Mouse (Mus musculus): ENCODE measurements at regions not wholly inside any gene's neighbourhood (a gene's known extent, or its start where the extent isn't known, plus 50 kb on each side); places are given as distances from the start of the nearest gene placed in this dataset.
A peak's percentile ranks its signal among the peaks of the same experiment; 100 is the strongest.

GRCm38 (mm10) chrX:10647332-10647731 is 67.5 kb upstream of the Mid1ip1 start:
- Histone ChIP-seq H3K9me3 (replicated peaks; ENCODE audit: low read length) (no peaks in the 10 kb centered on the region), H3K79me2 (replicated peaks; ENCODE audit: control insufficient read depth, extremely low read depth, insufficient read depth, poor library complexity, severe bottlenecking) (no peaks in the 10 kb centered on the region), H3K4me2 (ENCODE audit: insufficient read depth, low read depth, poor library complexity, severe bottlenecking) (no peak overlapping the region), H3K9ac (ENCODE audit: insufficient read depth, low read depth) (no peak overlapping the region), H3K36me3 (replicated peaks in 1 of 2; ENCODE audit: control insufficient read depth in 1 of 2, insufficient read depth in 1 of 2, low read length in 1 of 2) (no peaks in the 10 kb centered on the region), H3K27me3 (replicated peaks) (no peaks in the 10 kb centered on the region), H3K27ac (ENCODE audit: insufficient read depth, low read depth) (no peak overlapping the region), H3K4me1 (ENCODE audit: control insufficient read depth in 1 of 2, insufficient read depth in 2 of 2) (no peaks in the 10 kb centered on the region), H3K4me3 (replicated peaks in 1 of 3; ENCODE audit: low read depth in 2 of 3, low read length in 2 of 3, poor library complexity in 1 of 3) (no peak overlapping the region)
- in situ Hi-C loops (cut with MboI; ENCODE audit: low pct_ligation_motif_present, low pct_unique_long_range_greater_than_20kb, low sequenced_read_pairs), result no loop called here
- dilution Hi-C loops (cut with MboI; ENCODE audit: extremely low pct_ligation_motif_present, extremely low pct_unique_long_range_greater_than_20kb, low sequenced_read_pairs), result no loop called here
- no peak for TF ChIP-seq ZNF384 (IDR thresholded peaks at IDR 0.05; ENCODE audit: low read depth, low read length)
- TF ChIP-seq IRF4 (IDR thresholded peaks at IDR 0.05; ENCODE audit: low read depth, low read length), result no peak
- no peak for TF ChIP-seq SMC3 (IDR thresholded peaks at IDR 0.05; ENCODE audit: low read depth, low read length)
- TF ChIP-seq MAZ (IDR thresholded peaks at IDR 0.05; ENCODE audit: low read depth, low read length), result no peak
- TF ChIP-seq KAT2A (IDR thresholded peaks at IDR 0.05; ENCODE audit: insufficient replicate concordance, low read length), result no peak
- TF ChIP-seq GABPA (IDR thresholded peaks at IDR 0.05; ENCODE audit: insufficient replicate concordance, low read depth, low read length), result no peak
- TF ChIP-seq TBP (conservative IDR thresholded peaks at IDR 0.05; ENCODE audit: low read depth, low read length), result no peak
- no peak for TF ChIP-seq POLR2A (IDR thresholded peaks at IDR 0.05; ENCODE audit: low read depth, low read length)
- TF ChIP-seq ZMIZ1 (IDR thresholded peaks at IDR 0.05; ENCODE audit: low read depth, low read length), result no peak
- no peak for TF ChIP-seq RAD21 (IDR thresholded peaks at IDR 0.05; ENCODE audit: low read depth, low read length)
- TF ChIP-seq MXI1 (IDR thresholded peaks at IDR 0.05; ENCODE audit: low read depth, low read length), result no peak
- no peak for TF ChIP-seq USF1 (IDR thresholded peaks at IDR 0.05; ENCODE audit: low read depth, low read length)
- TF ChIP-seq NRF1 (IDR thresholded peaks at IDR 0.05; ENCODE audit: low read depth, low read length), result no peak
- TF ChIP-seq SIN3A (IDR thresholded peaks at IDR 0.05; ENCODE audit: low read length), result no peak
- no peak for TF ChIP-seq TCF12 (IDR thresholded peaks at IDR 0.05; ENCODE audit: low read depth, low read length)
- no peak for TF ChIP-seq E2F4 (IDR thresholded peaks at IDR 0.05; ENCODE audit: insufficient replicate concordance, low read depth, low read length)
- no peak for TF ChIP-seq NELFE (IDR thresholded peaks at IDR 0.05; ENCODE audit: low read depth, low read length)
- TF ChIP-seq USF2 (conservative IDR thresholded peaks at IDR 0.05; ENCODE audit: low read depth, low read length), result no peak
- no peak for DNase-seq (ENCODE audit: extremely low read depth)

GRCm38 (mm10) chrX:10650881-10651280 is 63.9 kb upstream of the Mid1ip1 start:
- no peak overlapping the region for H3K27ac ChIP-seq (ENCODE audit: insufficient read depth, low read depth)
- H3K27me3 ChIP-seq (replicated peaks), result no peaks in the 10 kb centered on the region
- H3K4me1 ChIP-seq (ENCODE audit: control insufficient read depth in 1 of 2, insufficient read depth in 2 of 2), result no peaks in the 10 kb centered on the region
- TF ChIP-seq IRF4 (IDR thresholded peaks at IDR 0.05; ENCODE audit: low read depth, low read length), result no peak
- no peak for TF ChIP-seq POLR2AphosphoS2 (IDR thresholded peaks at IDR 0.05; ENCODE audit: low read depth, low read length)
- TF ChIP-seq ZC3H11A (IDR thresholded peaks at IDR 0.05; ENCODE audit: low read depth, low read length), result peak; percentile 5; the same call in 1 of the 2 replicates
- TF ChIP-seq SMC3 (IDR thresholded peaks at IDR 0.05; ENCODE audit: low read depth, low read length), result peak; percentile 59
- no peak for TF ChIP-seq KAT2A (IDR thresholded peaks at IDR 0.05; ENCODE audit: insufficient replicate concordance, low read length)
- peak in 1 of 2 experiments; percentile 67; a peak in 2 of 4 replicates for TF ChIP-seq CTCF (conservative IDR thresholded peaks at IDR 0.05 in 1 of 2, IDR thresholded peaks at IDR 0.05 in 1 of 2; ENCODE audit: low read depth in 2 of 2, low read length in 2 of 2)
- peak; percentile 92 for TF ChIP-seq ZNF384 (IDR thresholded peaks at IDR 0.05; ENCODE audit: low read depth, low read length)
- TF ChIP-seq RAD21 (IDR thresholded peaks at IDR 0.05; ENCODE audit: low read depth, low read length), result peak; percentile 75
- TF ChIP-seq MYC (IDR thresholded peaks at IDR 0.05; ENCODE audit: low read depth, low read length), result no peak
- TF ChIP-seq RCOR1 (conservative IDR thresholded peaks at IDR 0.05; ENCODE audit: low read depth, low read length), result no peak
- DNase-seq (ENCODE audit: extremely low read depth), result peak; percentile 8
- in situ Hi-C loops (cut with MboI; ENCODE audit: low pct_ligation_motif_present, low pct_unique_long_range_greater_than_20kb, low sequenced_read_pairs) (no loop called here), dilution Hi-C loops (cut with MboI; ENCODE audit: extremely low pct_ligation_motif_present, extremely low pct_unique_long_range_greater_than_20kb, low sequenced_read_pairs) (no loop called here)
- H3K9ac ChIP-seq (ENCODE audit: insufficient read depth, low read depth), result no peak overlapping the region
- H3K4me2 ChIP-seq (ENCODE audit: insufficient read depth, low read depth, poor library complexity, severe bottlenecking), result no peak overlapping the region
- no peaks in the 10 kb centered on the region for H3K36me3 ChIP-seq (replicated peaks in 1 of 2; ENCODE audit: control insufficient read depth in 1 of 2, insufficient read depth in 1 of 2, low read length in 1 of 2)
- H3K9me3 ChIP-seq (replicated peaks; ENCODE audit: low read length), result no peaks in the 10 kb centered on the region
- no peaks in the 10 kb centered on the region for H3K79me2 ChIP-seq (replicated peaks; ENCODE audit: control insufficient read depth, extremely low read depth, insufficient read depth, poor library complexity, severe bottlenecking)
- H3K4me3 ChIP-seq (replicated peaks in 1 of 3; ENCODE audit: low read depth in 2 of 3, low read length in 2 of 3, poor library complexity in 1 of 3), result no peak overlapping the region
